Mouse (Mus musculus) T-helper 17 cell (primary cell): ENCODE measurements around the gene Mrpl20.

ENCODE experiments used
- in situ Hi-C, 2 experiments: fragments of 300-600 bp; cut with MboI, MseI; formaldehyde crosslinking; loops; 1 replicate in 1 of 2; 2 replicates in 1 of 2; pipeline ENCODE4 v1.15.1; 2025; ENCODE audit warnings: high pct_unique_total_duplicates in 2 of 2

Mrpl20 gene

GRCm38 (mm10) chr4:155851951-155852411 is 49.3 kb downstream of the Mrpl20 start:
- in situ Hi-C loops: no loop called here

GRCm38 (mm10) chr4:155853421-155853820 is 50.7 kb downstream of the Mrpl20 start:
- in situ Hi-C loops: no loop called here

- in situ Hi-C loops: no loop called here
These were observed 52.3 kb downstream of the Mrpl20 start for GRCm38 (mm10) chr4:155854991-155855390.

GRCm38 (mm10) chr4:155856071-155856470 is 53.4 kb downstream of the Mrpl20 start:
- in situ Hi-C loops: no loop called here

- in situ Hi-C loops: no loop called here
These were observed 54.2 kb downstream of the Mrpl20 start for GRCm38 (mm10) chr4:155856881-155857280.

- in situ Hi-C loops: no loop called here
These were observed 56.6 kb downstream of the Mrpl20 start for GRCm38 (mm10) chr4:155859318-155859717.
